Mouse (Mus musculus): ENCODE data around the gene Rmnd1. TPM values are rescaled to one million over a fixed set of nuclear protein-coding genes. Genes with fewer than 3 reads are reported as not detected.
"Not testable (repeated sequence)": the region's sequence is repeated elsewhere in the genome, so short reads cannot be mapped to it uniquely, and the experiment has no call there.

Gene Rmnd1
- polyA plus RNA-seq, 1 experiment = 77.1 TPM

GRCm38 (mm10) chr10:4469406-4469805, 37.2 kb upstream of the Rmnd1 start:
- peaks cover 3% of the 10 kb centered on the region for H3K4me1 ChIP-seq (ENCODE audit: control insufficient read depth, insufficient read depth, low read length)
- H3K9me3 ChIP-seq (replicated peaks; ENCODE audit: control insufficient read depth, insufficient read depth, low read length, poor library complexity, severe bottlenecking) = no peaks in the 10 kb centered on the region; the same call in 1 of the 2 replicates
- no peaks in the 10 kb centered on the region for H3K27me3 ChIP-seq (ENCODE audit: control insufficient read depth, insufficient read depth, low read length, poor library complexity, severe bottlenecking)
- H3K36me3 ChIP-seq (ENCODE audit: control insufficient read depth, insufficient read depth, low read length, poor library complexity, severe bottlenecking) = no peaks in the 10 kb centered on the region
- H3K4me3 ChIP-seq (ENCODE audit: low read depth, low read length) = no peak overlapping the region
- no peak for TF ChIP-seq CTCF (IDR thresholded peaks at IDR 0.05; ENCODE audit: low read depth, low read length)
- 0 out of 2 replicates have a peak, but pooled peaks have one; percentile 25 for TF ChIP-seq EP300 (IDR thresholded peaks at IDR 0.05; ENCODE audit: insufficient read depth, low read depth, low read length)
- TF ChIP-seq POLR2A (IDR thresholded peaks at IDR 0.05; ENCODE audit: insufficient read depth, low read length) = no peak
- no peak overlapping the region for H3K9ac ChIP-seq (ENCODE audit: low read depth, poor library complexity, severe bottlenecking)
- H3K27ac ChIP-seq (ENCODE audit: insufficient read depth, low read length) = peak overlapping the region; percentile 49; the same call in 1 of the 2 replicates

GRCm38 (mm10) chr10:4465799-4466198, 33.6 kb upstream of the Rmnd1 start:
- no peaks in the 10 kb centered on the region for H3K27me3 ChIP-seq (ENCODE audit: control insufficient read depth, insufficient read depth, low read length, poor library complexity, severe bottlenecking)
- no peaks in the 10 kb centered on the region for H3K36me3 ChIP-seq (ENCODE audit: control insufficient read depth, insufficient read depth, low read length, poor library complexity, severe bottlenecking)
- peak overlapping the region; percentile 10; the same call in 1 of the 2 replicates for H3K9ac ChIP-seq (ENCODE audit: low read depth, poor library complexity, severe bottlenecking)
- TF ChIP-seq EP300 (IDR thresholded peaks at IDR 0.05; ENCODE audit: insufficient read depth, low read depth, low read length) (no peak), POLR2A (IDR thresholded peaks at IDR 0.05; ENCODE audit: insufficient read depth, low read length) (no peak), CTCF (IDR thresholded peaks at IDR 0.05; ENCODE audit: low read depth, low read length) (no peak)
- peak overlapping the region; percentile 84 for H3K27ac ChIP-seq (ENCODE audit: insufficient read depth, low read length)
- H3K4me1 ChIP-seq (ENCODE audit: control insufficient read depth, insufficient read depth, low read length) = peaks cover 3% of the 10 kb centered on the region
- H3K9me3 ChIP-seq (replicated peaks; ENCODE audit: control insufficient read depth, insufficient read depth, low read length, poor library complexity, severe bottlenecking) = peaks cover 11% of the 10 kb centered on the region
- no peak overlapping the region for H3K4me3 ChIP-seq (ENCODE audit: low read depth, low read length)

- H3K4me3 ChIP-seq (ENCODE audit: low read depth, low read length) = no peak overlapping the region
- H3K4me1 ChIP-seq (ENCODE audit: control insufficient read depth, insufficient read depth, low read length) = no peaks in the 10 kb centered on the region
- H3K27ac ChIP-seq (ENCODE audit: insufficient read depth, low read length) = no peak overlapping the region
- H3K9me3 ChIP-seq (replicated peaks; ENCODE audit: control insufficient read depth, insufficient read depth, low read length, poor library complexity, severe bottlenecking) = peaks cover 11% of the 10 kb centered on the region
- no peaks in the 10 kb centered on the region for H3K27me3 ChIP-seq (ENCODE audit: control insufficient read depth, insufficient read depth, low read length, poor library complexity, severe bottlenecking)
- no peak for TF ChIP-seq CTCF (IDR thresholded peaks at IDR 0.05; ENCODE audit: low read depth, low read length)
- H3K9ac ChIP-seq (ENCODE audit: low read depth, poor library complexity, severe bottlenecking) = no peak overlapping the region
- no peaks in the 10 kb centered on the region; the same call in 1 of the 2 replicates for H3K36me3 ChIP-seq (ENCODE audit: control insufficient read depth, insufficient read depth, low read length, poor library complexity, severe bottlenecking)
Measured at GRCm38 (mm10) chr10:4460201-4460600, 28.0 kb upstream of the Rmnd1 start.

GRCm38 (mm10) chr10:4456409-4456808, 24.2 kb upstream of the Rmnd1 start:
- no peak for TF ChIP-seq CTCF (IDR thresholded peaks at IDR 0.05; ENCODE audit: low read depth, low read length)
- TF ChIP-seq POLR2A (IDR thresholded peaks at IDR 0.05; ENCODE audit: insufficient read depth, low read length) = no peak
- TF ChIP-seq EP300 (IDR thresholded peaks at IDR 0.05; ENCODE audit: insufficient read depth, low read depth, low read length) = no peak
- Histone ChIP-seq H3K9me3 (replicated peaks; ENCODE audit: control insufficient read depth, insufficient read depth, low read length, poor library complexity, severe bottlenecking) (peaks cover 4% of the 10 kb centered on the region; the same call in 1 of the 2 replicates), H3K9ac (ENCODE audit: low read depth, poor library complexity, severe bottlenecking) (no peak overlapping the region)

GRCm38 (mm10) chr10:4435416-4435815, 3.2 kb upstream of the Rmnd1 start:
- Histone ChIP-seq H3K4me1 (ENCODE audit: control insufficient read depth, insufficient read depth, low read length) (no peaks in the 10 kb centered on the region), H3K27me3 (ENCODE audit: control insufficient read depth, insufficient read depth, low read length, poor library complexity, severe bottlenecking) (no peaks in the 10 kb centered on the region), H3K9ac (ENCODE audit: low read depth, poor library complexity, severe bottlenecking) (peak overlapping the region; percentile 46; the same call in 1 of the 2 replicates), H3K36me3 (ENCODE audit: control insufficient read depth, insufficient read depth, low read length, poor library complexity, severe bottlenecking) (peaks cover 26% of the 10 kb centered on the region), H3K27ac (ENCODE audit: insufficient read depth, low read length) (no peak overlapping the region), H3K9me3 (replicated peaks; ENCODE audit: control insufficient read depth, insufficient read depth, low read length, poor library complexity, severe bottlenecking) (no peaks in the 10 kb centered on the region), H3K4me3 (ENCODE audit: low read depth, low read length) (no peak overlapping the region)
- TF ChIP-seq CTCF (IDR thresholded peaks at IDR 0.05; ENCODE audit: low read depth, low read length) = no peak
- TF ChIP-seq POLR2A (IDR thresholded peaks at IDR 0.05; ENCODE audit: insufficient read depth, low read length) = no peak
- no peak for TF ChIP-seq EP300 (IDR thresholded peaks at IDR 0.05; ENCODE audit: insufficient read depth, low read depth, low read length)

More at GRCm38 (mm10) chr10:4456409-4456808, 24.2 kb upstream of the Rmnd1 start:
- Histone ChIP-seq H3K36me3 (ENCODE audit: control insufficient read depth, insufficient read depth, low read length, poor library complexity, severe bottlenecking) (peaks cover 8% of the 10 kb centered on the region), H3K27me3 (ENCODE audit: control insufficient read depth, insufficient read depth, low read length, poor library complexity, severe bottlenecking) (no peaks in the 10 kb centered on the region), H3K4me1 (ENCODE audit: control insufficient read depth, insufficient read depth, low read length) (no peaks in the 10 kb centered on the region), H3K27ac (ENCODE audit: insufficient read depth, low read length) (no peak overlapping the region), H3K4me3 (ENCODE audit: low read depth, low read length) (no peak overlapping the region)

GRCm38 (mm10) chr10:4433871-4434270, 1.7 kb upstream of the Rmnd1 start:
- Histone ChIP-seq H3K4me3 (ENCODE audit: low read depth, low read length) (0 out of 2 replicates have a peak overlapping the region, but pooled peaks have one; percentile 20), H3K36me3 (ENCODE audit: control insufficient read depth, insufficient read depth, low read length, poor library complexity, severe bottlenecking) (peaks cover 16% of the 10 kb centered on the region), H3K9ac (ENCODE audit: low read depth, poor library complexity, severe bottlenecking) (peak overlapping the region; percentile 81), H3K27ac (ENCODE audit: insufficient read depth, low read length) (0 out of 2 replicates have a peak overlapping the region, but pooled peaks have one; percentile 21)
- H3K4me1 ChIP-seq (ENCODE audit: control insufficient read depth, insufficient read depth, low read length); H3K9me3 ChIP-seq (replicated peaks; ENCODE audit: control insufficient read depth, insufficient read depth, low read length, poor library complexity, severe bottlenecking); H3K27me3 ChIP-seq (ENCODE audit: control insufficient read depth, insufficient read depth, low read length, poor library complexity, severe bottlenecking): not testable (repeated sequence)

Measured in ES-Bruce4 (cell line).